Mouse (Mus musculus): Measurements from ENCODE around the gene B3galt4. TPM values are rescaled to one million over a fixed set of nuclear protein-coding genes. Genes with fewer than 3 reads are reported as not detected.
A peak's percentile ranks its signal among the peaks of the same experiment; 100 is the strongest.

Gene B3galt4
- polyA plus RNA-seq, 1 experiment: 4.1 TPM

DNA sequence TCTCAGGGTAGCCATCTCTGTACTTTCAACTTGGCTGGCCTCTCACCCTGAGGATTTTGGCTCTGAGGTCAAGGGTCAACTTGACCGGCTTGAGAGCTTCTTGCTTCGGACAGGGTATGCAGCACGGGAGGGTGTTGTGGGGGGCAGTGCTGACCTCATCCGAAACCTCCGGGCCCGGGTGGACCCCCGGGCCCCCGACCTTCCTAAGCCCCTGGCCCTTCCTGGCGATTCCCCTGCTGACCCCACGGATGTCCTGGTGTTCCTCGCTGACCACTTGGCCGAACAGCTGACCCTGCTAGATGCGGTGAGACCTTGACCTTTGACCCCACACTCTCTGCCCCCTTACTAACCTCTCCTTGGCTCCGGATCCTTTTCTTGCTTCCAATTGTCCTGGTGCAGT, 18.8 kb downstream of the B3galt4 start:
- no peak overlapping the region for H3K27ac ChIP-seq (ENCODE audit: control insufficient read depth, insufficient read depth, low read depth, low read length, poor library complexity)
- H3K4me3 ChIP-seq (replicated peaks; ENCODE audit: control insufficient read depth, low read depth, low read length): no peak overlapping the region
- 92% methylated on average over 14 of the region's 14 CpGs for WGBS
- no peak for TF ChIP-seq CTCF (IDR thresholded peaks at IDR 0.05; ENCODE audit: control insufficient read depth, insufficient read depth, low read length)
- no peak for TF ChIP-seq POLR2A (IDR thresholded peaks at IDR 0.05; ENCODE audit: borderline replicate concordance, control insufficient read depth, low read depth, low read length)
- H3K4me1 ChIP-seq (ENCODE audit: control insufficient read depth, insufficient read depth, low read length): no peaks in the 10 kb centered on the region; the same call in 1 of the 2 replicates

DNA sequence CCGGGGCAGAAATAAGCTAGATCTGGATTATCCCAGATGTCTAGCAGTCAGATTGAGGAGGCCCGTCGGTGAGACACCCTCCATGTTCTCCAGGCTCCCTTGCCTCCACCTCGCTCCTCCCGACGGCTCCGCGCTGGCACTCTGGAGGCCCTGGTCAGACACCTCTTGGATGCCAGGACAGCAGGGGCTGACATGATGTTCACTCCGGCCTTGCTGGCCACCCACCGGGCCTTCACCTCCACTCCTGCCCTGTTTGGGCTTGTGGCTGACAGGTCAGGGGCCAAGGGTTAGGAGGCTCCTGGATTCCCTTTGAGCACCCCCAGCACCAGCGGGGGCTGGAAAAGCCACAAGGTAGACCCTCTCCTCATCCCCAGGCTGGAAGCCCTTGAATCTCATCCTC, 19.3 kb downstream of the B3galt4 start:
- Histone ChIP-seq H3K4me3 (replicated peaks; ENCODE audit: control insufficient read depth, low read depth, low read length) (no peak overlapping the region), H3K4me1 (ENCODE audit: control insufficient read depth, insufficient read depth, low read length) (no peaks in the 10 kb centered on the region; the same call in 1 of the 2 replicates), H3K27ac (ENCODE audit: control insufficient read depth, insufficient read depth, low read depth, low read length, poor library complexity) (no peak overlapping the region)
- 89% methylated on average over 11 of the region's 11 CpGs for WGBS
- TF ChIP-seq CTCF (IDR thresholded peaks at IDR 0.05; ENCODE audit: control insufficient read depth, insufficient read depth, low read length) (no peak), POLR2A (IDR thresholded peaks at IDR 0.05; ENCODE audit: borderline replicate concordance, control insufficient read depth, low read depth, low read length) (no peak)

DNA sequence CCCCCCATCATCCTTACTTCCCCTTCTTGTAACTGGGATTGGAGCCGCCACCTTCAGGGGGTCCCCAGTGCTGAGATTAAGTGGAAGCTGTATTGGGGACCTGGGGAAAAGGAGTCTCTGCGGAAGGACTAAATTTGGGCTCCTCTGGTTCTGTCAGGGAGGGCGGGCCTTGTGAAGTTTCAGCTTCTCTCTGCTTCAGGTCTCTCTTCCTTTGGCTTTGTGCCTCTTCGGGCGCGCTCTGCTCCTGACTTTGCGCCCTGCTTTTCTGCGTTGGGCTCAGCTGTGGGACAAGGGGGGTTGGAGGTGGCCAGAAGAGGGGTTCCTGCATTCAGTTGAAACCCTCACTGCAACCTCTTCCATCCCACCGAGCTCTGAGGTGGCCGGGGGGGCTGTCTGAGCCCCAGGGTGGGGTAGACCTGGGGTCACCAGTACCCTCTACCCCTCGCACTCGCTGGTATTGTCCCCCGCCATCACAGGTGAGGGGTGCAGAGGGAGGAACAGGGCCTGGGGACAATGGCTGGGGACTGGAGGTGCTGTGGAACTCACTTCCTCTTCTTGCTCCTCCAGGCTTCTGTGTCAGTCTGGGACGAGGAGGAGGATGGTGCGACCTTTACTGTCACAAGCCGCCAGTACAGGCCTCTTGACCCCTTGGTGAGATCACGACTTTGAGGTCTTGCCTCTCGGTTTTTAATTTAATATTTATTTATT, 20.0 kb downstream of the B3galt4 start:
- Histone ChIP-seq H3K27ac (ENCODE audit: control insufficient read depth, insufficient read depth, low read depth, low read length, poor library complexity) (peak overlapping the region; percentile 99), H3K4me3 (replicated peaks; ENCODE audit: control insufficient read depth, low read depth, low read length) (peak overlapping the region; percentile 93), H3K4me1 (ENCODE audit: control insufficient read depth, insufficient read depth, low read length) (no peaks in the 10 kb centered on the region; the same call in 1 of the 2 replicates)
- WGBS: 25% methylated on average over 18 of the region's 18 CpGs
- no peak for TF ChIP-seq POLR2A (IDR thresholded peaks at IDR 0.05; ENCODE audit: borderline replicate concordance, control insufficient read depth, low read depth, low read length)
- TF ChIP-seq CTCF (IDR thresholded peaks at IDR 0.05; ENCODE audit: control insufficient read depth, insufficient read depth, low read length): no peak

DNA sequence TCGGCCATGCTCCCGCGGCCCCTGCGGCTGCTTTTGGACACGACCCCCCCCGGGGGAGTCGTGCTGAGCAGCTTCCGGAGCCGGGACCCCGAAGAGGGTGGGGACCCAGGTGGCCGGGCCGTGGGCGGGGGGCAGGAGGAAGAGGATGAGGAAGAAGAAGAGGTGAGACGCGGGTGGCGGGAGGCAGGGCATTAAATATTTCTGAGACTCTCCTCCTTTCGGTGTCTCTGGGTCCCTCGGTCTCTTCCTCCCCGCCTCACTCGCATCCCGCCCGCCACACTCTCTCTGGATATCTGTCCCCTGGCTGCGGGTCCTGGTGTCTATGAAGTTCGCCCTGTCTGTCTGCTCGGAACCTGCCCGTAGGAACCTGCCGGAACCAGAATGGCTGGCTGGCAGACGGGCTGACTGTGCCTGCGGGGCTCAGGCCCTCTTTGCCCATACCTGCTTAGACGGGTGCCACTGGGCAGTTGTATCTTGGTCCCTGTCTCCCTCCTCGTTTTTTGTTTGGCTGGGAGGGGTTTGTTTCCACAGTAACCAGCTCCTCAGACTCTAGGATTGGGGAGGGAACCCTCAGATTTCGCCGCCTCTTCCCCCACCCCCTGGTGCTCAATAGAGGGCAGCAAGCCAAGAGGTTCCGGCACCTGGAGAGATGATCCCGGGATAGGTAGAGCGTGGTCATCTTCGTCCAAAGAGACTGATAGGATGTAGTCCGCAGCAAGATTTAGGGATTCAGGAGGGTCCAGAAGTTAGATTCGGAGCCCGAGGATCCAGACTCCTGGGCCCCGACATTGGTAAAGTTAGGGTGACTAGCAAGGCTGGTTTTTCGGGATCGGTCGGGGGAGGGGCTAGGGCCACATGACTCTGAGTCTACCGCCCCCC, 20.8 kb downstream of the B3galt4 start:
- WGBS: under 1% methylated on average over 45 of the region's 45 CpGs
- Histone ChIP-seq H3K27ac (ENCODE audit: control insufficient read depth, insufficient read depth, low read depth, low read length, poor library complexity) (peak overlapping the region; percentile 99), H3K4me3 (replicated peaks; ENCODE audit: control insufficient read depth, low read depth, low read length) (peak overlapping the region; percentile 93), H3K4me1 (ENCODE audit: control insufficient read depth, insufficient read depth, low read length) (no peaks in the 10 kb centered on the region; the same call in 1 of the 2 replicates)
- TF ChIP-seq POLR2A (IDR thresholded peaks at IDR 0.05; ENCODE audit: borderline replicate concordance, control insufficient read depth, low read depth, low read length) (no peak), CTCF (IDR thresholded peaks at IDR 0.05; ENCODE audit: control insufficient read depth, insufficient read depth, low read length) (no peak)

DNA sequence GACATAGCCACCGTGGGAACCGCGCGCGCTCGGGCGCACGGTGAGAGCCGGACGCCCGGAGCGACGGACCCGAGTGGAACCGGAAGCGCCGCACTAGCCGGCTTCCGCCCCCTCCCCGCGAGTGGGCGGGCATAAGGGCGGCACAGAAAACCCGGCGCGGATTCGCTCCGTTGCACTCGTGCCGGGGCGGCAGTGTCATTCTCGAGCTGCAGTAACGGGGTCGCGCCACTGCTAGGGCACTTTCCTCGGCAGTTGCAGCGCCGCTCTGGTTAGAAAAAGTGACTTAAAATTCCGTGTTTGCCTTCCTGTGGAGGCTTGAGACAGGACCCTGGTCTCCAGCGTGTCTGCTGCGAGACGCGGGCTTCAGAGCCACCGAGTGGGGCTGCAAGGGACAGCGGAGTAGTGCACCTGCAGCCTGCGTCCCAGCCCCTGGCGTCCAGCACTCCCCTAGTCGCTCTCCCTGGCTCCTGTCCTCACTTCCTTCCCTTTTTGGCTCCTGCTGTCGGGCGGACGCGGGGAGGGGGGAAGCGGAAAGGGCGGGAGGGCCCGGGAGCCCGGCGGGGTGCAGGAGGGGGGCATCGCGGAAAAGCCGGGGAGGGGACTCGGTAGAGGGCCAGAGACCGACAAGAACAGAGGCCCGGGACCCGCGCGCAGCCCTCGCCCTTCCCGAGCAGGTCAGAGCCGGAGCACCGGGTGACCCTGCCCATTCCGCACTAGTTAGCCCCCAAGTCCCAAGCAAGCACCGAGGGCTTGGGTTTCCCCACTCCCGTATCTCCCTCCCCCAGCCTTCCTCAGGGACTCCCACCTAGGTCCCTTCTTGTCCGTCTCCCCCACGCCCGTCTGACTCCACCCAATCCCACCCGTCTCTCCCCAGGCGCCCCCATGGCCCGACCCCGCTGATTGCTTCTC, 21.7 kb downstream of the B3galt4 start, which contains the start of gene Rgl2:
Gene Rgl2 (plus strand): TSS at position 173 of the 909 bp plus-strand sequence.
- TF ChIP-seq CTCF (IDR thresholded peaks at IDR 0.05; ENCODE audit: control insufficient read depth, insufficient read depth, low read length) (0 out of 2 replicates have a peak, but pooled peaks have one; percentile 8), POLR2A (IDR thresholded peaks at IDR 0.05; ENCODE audit: borderline replicate concordance, control insufficient read depth, low read depth, low read length) (peak; percentile 57; the same call in 1 of the 2 replicates)
- H3K27ac ChIP-seq (ENCODE audit: control insufficient read depth, insufficient read depth, low read depth, low read length, poor library complexity): peak within 1 kb of the TSS; percentile 99
- peak within 1 kb of the TSS; percentile 93 for H3K4me3 ChIP-seq (replicated peaks; ENCODE audit: control insufficient read depth, low read depth, low read length)
- no peaks in the 10 kb centered on the region; the same call in 1 of the 2 replicates for H3K4me1 ChIP-seq (ENCODE audit: control insufficient read depth, insufficient read depth, low read length)
- WGBS: 1% methylated on average over 79 of the region's 80 CpGs

DNA sequence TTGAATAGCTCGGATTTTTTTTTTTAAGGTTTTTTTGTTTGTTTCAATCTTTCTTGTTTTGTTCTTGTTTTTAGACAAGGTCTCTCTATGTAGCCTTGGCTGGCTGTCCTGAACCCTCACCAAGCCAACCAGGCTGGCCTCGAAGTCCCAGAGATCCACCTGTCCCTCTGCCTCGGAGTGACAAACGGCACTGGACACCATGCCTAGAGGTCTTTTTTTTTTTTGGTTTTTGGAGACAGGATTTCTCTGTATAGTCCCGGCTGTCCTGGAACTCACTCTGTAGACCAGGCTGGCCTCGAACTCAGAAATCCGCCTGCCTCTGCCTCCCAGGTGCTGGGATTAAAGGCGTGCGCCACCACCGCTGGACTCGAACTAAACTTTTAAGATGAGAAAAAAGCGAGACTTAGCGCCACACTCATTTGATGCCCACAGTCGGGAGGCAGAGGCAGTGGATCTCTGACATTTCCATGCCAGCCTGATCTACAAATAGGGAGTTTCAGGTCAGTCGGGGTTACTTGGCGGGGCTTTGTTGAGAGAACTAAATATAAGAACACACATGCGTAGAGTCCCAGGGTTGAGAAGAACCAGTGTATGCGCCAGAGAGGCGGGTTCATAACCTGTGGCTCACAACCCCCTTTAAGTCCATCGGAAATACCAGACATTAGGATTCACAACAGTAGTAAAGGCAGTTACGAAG, 22.9 kb downstream of the B3galt4 start:
- Histone ChIP-seq H3K4me1 (ENCODE audit: control insufficient read depth, insufficient read depth, low read length) (no peaks in the 10 kb centered on the region), H3K27ac (ENCODE audit: control insufficient read depth, insufficient read depth, low read depth, low read length, poor library complexity) (no peak overlapping the region), H3K4me3 (replicated peaks; ENCODE audit: control insufficient read depth, low read depth, low read length) (peak overlapping the region; percentile 69)
- 72% methylated on average over 21 of the region's 21 CpGs for WGBS
- TF ChIP-seq CTCF (IDR thresholded peaks at IDR 0.05; ENCODE audit: control insufficient read depth, insufficient read depth, low read length) (no peak), POLR2A (IDR thresholded peaks at IDR 0.05; ENCODE audit: borderline replicate concordance, control insufficient read depth, low read depth, low read length) (no peak)
